Mouse (Mus musculus): ENCODE data around the gene Clk2. TPM values are rescaled to one million over a fixed set of nuclear protein-coding genes. Genes with fewer than 3 reads are reported as not detected.

Clk2 gene
- total and polyA plus RNA-seq, 3 experiments, result 15.4 to 26.5 (median 18.9) TPM

GRCm38 (mm10) chr3:89175544-89175943, 10.9 kb downstream of the Clk2 start:
- intact Hi-C loops (cut with DNase I), result loop anchor here (10.0 kb wide), 1 partner anchor 621 kb away; the partner anchor contains the start of genes Lamtor2 and Ubqln4
- no peak for DNase-seq
- H3K4me1 ChIP-seq (ENCODE audit: control insufficient read depth, insufficient read depth, low read length), result peaks cover 2% of the 10 kb centered on the region
- H3K27me3 ChIP-seq (ENCODE audit: control insufficient read depth, insufficient read depth, low read length), result no peaks in the 10 kb centered on the region
- no peak overlapping the region for H3K4me3 ChIP-seq
- H3K9ac ChIP-seq (ENCODE audit: low read depth, low read length), result no peak overlapping the region
- no peak for TF ChIP-seq POLR2A (IDR thresholded peaks at IDR 0.05; ENCODE audit: insufficient read depth, low read depth, low read length)
- no peak for TF ChIP-seq CTCF (IDR thresholded peaks at IDR 0.05)
- no peak for TF ChIP-seq EP300 (IDR thresholded peaks at IDR 0.05; ENCODE audit: insufficient read depth, low read depth, low read length)
- 86% methylated on average over 10 of the region's 10 CpGs for WGBS
- no peaks in the 10 kb centered on the region; the same call in 1 of the 2 replicates for H3K36me3 ChIP-seq (ENCODE audit: control insufficient read depth, insufficient read depth, low read length)
- H3K27ac ChIP-seq, result no peak overlapping the region
- no peaks in the 10 kb centered on the region for H3K79me2 ChIP-seq (replicated peaks; ENCODE audit: control insufficient read depth, insufficient read depth, low read length)

- TF ChIP-seq EP300 (IDR thresholded peaks at IDR 0.05; ENCODE audit: insufficient read depth, low read depth, low read length) (no peak), POLR2A (IDR thresholded peaks at IDR 0.05; ENCODE audit: insufficient read depth, low read depth, low read length) (no peak), CTCF (IDR thresholded peaks at IDR 0.05) (no peak)
- Histone ChIP-seq H3K27me3 (ENCODE audit: control insufficient read depth, insufficient read depth, low read length) (no peaks in the 10 kb centered on the region), H3K36me3 (ENCODE audit: control insufficient read depth, insufficient read depth, low read length) (no peaks in the 10 kb centered on the region; the same call in 1 of the 2 replicates), H3K79me2 (replicated peaks; ENCODE audit: control insufficient read depth, insufficient read depth, low read length) (no peaks in the 10 kb centered on the region), H3K4me3 (no peak overlapping the region), H3K9ac (ENCODE audit: low read depth, low read length) (no peak overlapping the region), H3K4me1 (ENCODE audit: control insufficient read depth, insufficient read depth, low read length) (peaks cover 2% of the 10 kb centered on the region), H3K27ac (no peak overlapping the region)
- DNase-seq, result no peak
- 87% methylated on average over 7 of the region's 7 CpGs for WGBS
- intact Hi-C loops (cut with DNase I), result loop anchor here (2.0 to 10.0 kb wide), 2 partner anchors 36 to 622 kb away; partner anchors contain the start of genes Lamtor2 and Ubqln4
Measured at GRCm38 (mm10) chr3:89176421-89176820, 11.8 kb downstream of the Clk2 start.

- Histone ChIP-seq H3K27me3 (ENCODE audit: control insufficient read depth, insufficient read depth, low read length) (no peaks in the 10 kb centered on the region), H3K9ac (ENCODE audit: low read depth, low read length) (peak within 1 kb of the TSS; percentile 84), H3K36me3 (ENCODE audit: control insufficient read depth, insufficient read depth, low read length) (no peaks in the 10 kb centered on the region; the same call in 1 of the 2 replicates), H3K79me2 (replicated peaks; ENCODE audit: control insufficient read depth, insufficient read depth, low read length) (no peaks in the 10 kb centered on the region), H3K4me1 (ENCODE audit: control insufficient read depth, insufficient read depth, low read length) (peaks cover 2% of the 10 kb centered on the region), H3K27ac (peak within 1 kb of the TSS; percentile 84), H3K4me3 (peak within 1 kb of the TSS; percentile 86)
- no peak for TF ChIP-seq CTCF (IDR thresholded peaks at IDR 0.05)
- peak; percentile 96 for TF ChIP-seq EP300 (IDR thresholded peaks at IDR 0.05; ENCODE audit: insufficient read depth, low read depth, low read length)
- peak; percentile 86 for TF ChIP-seq POLR2A (IDR thresholded peaks at IDR 0.05; ENCODE audit: insufficient read depth, low read depth, low read length)
- intact Hi-C loops (cut with DNase I), result loop anchor here (1.0 to 10.0 kb wide), 3 partner anchors 19 to 623 kb away; partner anchors contain the start of genes Lamtor2 and Ubqln4
- peak; percentile 86 to 89 for DNase-seq
- under 1% methylated on average over 43 of the region's 43 CpGs for WGBS
Measured at GRCm38 (mm10) chr3:89177242-89178106, 12.9 kb downstream of the Clk2 start, which contains the start of gene Scamp3. Gene Scamp3, plus strand, starts transcription at chr3:89177473.

GRCm38 (mm10) chr3:89178107-89178385, 13.5 kb downstream of the Clk2 start:
- Histone ChIP-seq H3K4me3 (peak overlapping the region; percentile 86), H3K27ac (peak overlapping the region; percentile 84), H3K4me1 (ENCODE audit: control insufficient read depth, insufficient read depth, low read length) (peaks cover 2% of the 10 kb centered on the region), H3K9ac (ENCODE audit: low read depth, low read length) (peak overlapping the region; percentile 84), H3K36me3 (ENCODE audit: control insufficient read depth, insufficient read depth, low read length) (no peaks in the 10 kb centered on the region; the same call in 1 of the 2 replicates), H3K27me3 (ENCODE audit: control insufficient read depth, insufficient read depth, low read length) (no peaks in the 10 kb centered on the region), H3K79me2 (replicated peaks; ENCODE audit: control insufficient read depth, insufficient read depth, low read length) (no peaks in the 10 kb centered on the region)
- intact Hi-C loops (cut with DNase I), result loop anchor here (10.0 kb wide), 1 partner anchor 623 kb away; the partner anchor contains the start of genes Lamtor2 and Ubqln4
- WGBS, result 4% methylated on average over 6 of the region's 6 CpGs
- DNase-seq, result no peak
- TF ChIP-seq CTCF (IDR thresholded peaks at IDR 0.05), result no peak
- no peak for TF ChIP-seq POLR2A (IDR thresholded peaks at IDR 0.05; ENCODE audit: insufficient read depth, low read depth, low read length)
- no peak for TF ChIP-seq EP300 (IDR thresholded peaks at IDR 0.05; ENCODE audit: insufficient read depth, low read depth, low read length)

- intact Hi-C loops (cut with DNase I), result loop anchor here (10.0 kb wide), 1 partner anchor 624 kb away; the partner anchor contains the start of genes Lamtor2 and Ubqln4
- 92% methylated on average over 11 of the region's 11 CpGs for WGBS
Measured at GRCm38 (mm10) chr3:89179056-89179455, 14.5 kb downstream of the Clk2 start.

More at GRCm38 (mm10) chr3:89179056-89179455, 14.5 kb downstream of the Clk2 start:
- TF ChIP-seq CTCF (IDR thresholded peaks at IDR 0.05) (no peak), EP300 (IDR thresholded peaks at IDR 0.05; ENCODE audit: insufficient read depth, low read depth, low read length) (no peak), POLR2A (IDR thresholded peaks at IDR 0.05; ENCODE audit: insufficient read depth, low read depth, low read length) (no peak)
- Histone ChIP-seq H3K27me3 (ENCODE audit: control insufficient read depth, insufficient read depth, low read length) (no peaks in the 10 kb centered on the region), H3K4me1 (ENCODE audit: control insufficient read depth, insufficient read depth, low read length) (peaks cover 2% of the 10 kb centered on the region), H3K9ac (ENCODE audit: low read depth, low read length) (0 out of 2 replicates have a peak overlapping the region, but pooled peaks have one; percentile 11), H3K79me2 (replicated peaks; ENCODE audit: control insufficient read depth, insufficient read depth, low read length) (no peaks in the 10 kb centered on the region), H3K36me3 (ENCODE audit: control insufficient read depth, insufficient read depth, low read length) (no peaks in the 10 kb centered on the region; the same call in 1 of the 2 replicates), H3K27ac (no peak overlapping the region), H3K4me3 (no peak overlapping the region)
- no peak for DNase-seq
